ENCODE assay signal across 24 mouse cellular contexts in genomic region chr1:176078410-176078809, GRCm38 (mm10).
DNase-seq lines count a peak whose midpoint lies in the region; ATAC-seq and TF ChIP-seq lines count a peak whose summit lies in the region.
"Had no signal": no experiment of that assay in that cellular context is flagged by ENCODE, and none has a peak within 500 bp of the region (broad histone marks: within the 10 kb centered on the region; RNA-seq: fewer than 3 reads in every experiment).

No protein-coding gene starts in this region.

- no peak for TF ChIP-seq CTCF in MEL (IDR thresholded peaks at IDR 0.05 in 2 of 3, conservative IDR thresholded peaks at IDR 0.05 in 1 of 3; ENCODE audit: control insufficient read depth in 1 of 3, insufficient read depth in 1 of 3, low read depth in 2 of 3, low read length in 3 of 3, poor library complexity in 1 of 3, severe bottlenecking in 1 of 3)

- no peak overlapping the region for H3K4me3 ChIP-seq in heart, embryonic 11.5 days (ENCODE audit: low read depth, low read length)
- H3K4me3 ChIP-seq in liver, embryonic 12.5 days = no peak overlapping the region
- no peak overlapping the region for H3K4me3 ChIP-seq in MEL (ENCODE audit: control insufficient read depth in 1 of 2, insufficient read depth in 1 of 2, low read depth in 2 of 2, low read length in 2 of 2)
- H3K4me3 ChIP-seq in hindbrain, embryonic 12.5 days = no peak overlapping the region
- H3K4me3 ChIP-seq: embryonic facial prominence, embryonic 12.5 days; embryonic facial prominence, embryonic 15.5 days; gastrocnemius, adult 2 months; hindbrain, embryonic 13.5 days had no signal

- no peaks in the 10 kb centered on the region for H3K36me3 ChIP-seq in heart, embryonic 11.5 days (ENCODE audit: control insufficient read depth, insufficient read depth, low read length)
- no peaks in the 10 kb centered on the region for H3K36me3 ChIP-seq in liver, embryonic 12.5 days
- peaks cover 0 to 53% of the 10 kb centered on the region in 2 experiments; a peak in 2 of 4 replicates for H3K36me3 ChIP-seq in MEL (ENCODE audit: control insufficient read depth in 1 of 2, insufficient read depth in 2 of 2, low read length in 2 of 2)
- no peaks in the 10 kb centered on the region for H3K36me3 ChIP-seq in hindbrain, embryonic 12.5 days
- H3K36me3 ChIP-seq: embryonic facial prominence, embryonic 12.5 days; embryonic facial prominence, embryonic 15.5 days; hindbrain, embryonic 13.5 days had no signal

- no peak overlapping the region for H3K27ac ChIP-seq in heart, embryonic 11.5 days (ENCODE audit: low read depth, low read length)
- H3K27ac ChIP-seq in liver, embryonic 12.5 days = no peak overlapping the region
- H3K27ac ChIP-seq in MEL (ENCODE audit: control insufficient read depth, low read depth, low read length) = peak overlapping the region; percentile 92
- no peak overlapping the region for H3K27ac ChIP-seq in hindbrain, embryonic 12.5 days
- H3K27ac ChIP-seq: embryonic facial prominence, embryonic 12.5 days; embryonic facial prominence, embryonic 15.5 days; gastrocnemius, adult 2 months; hindbrain, embryonic 13.5 days had no signal

- peak; percentile 49; the same call in 1 of the 2 replicates for ATAC-seq in heart, embryonic 11.5 days (replicated peaks; ENCODE audit: insufficient number of reproducible peaks, low FRiP score, low TSS enrichment)
- ATAC-seq in liver, embryonic 12.5 days = peak; percentile 63; the same call in 1 of the 2 replicates
- peak; percentile 22 for ATAC-seq in megakaryocyte progenitor cell, adult 5-6 weeks (replicated peaks; ENCODE audit: poor library complexity)
- no peak for ATAC-seq in hindbrain, embryonic 12.5 days (ENCODE audit: low FRiP score)
- ATAC-seq: forebrain, embryonic 14.5 days; forebrain, postnatal 0 days; hindbrain, embryonic 16.5 days had no signal

- no peak overlapping the region for H3K9ac ChIP-seq in heart, embryonic 11.5 days (ENCODE audit: low read depth, low read length)
- no peak overlapping the region for H3K9ac ChIP-seq in liver, embryonic 12.5 days
- peak overlapping the region; percentile 31 for H3K9ac ChIP-seq in MEL (ENCODE audit: control insufficient read depth, low read depth, low read length, poor library complexity, severe bottlenecking)
- no peak overlapping the region for H3K9ac ChIP-seq in hindbrain, embryonic 12.5 days
- H3K9ac ChIP-seq: embryonic facial prominence, embryonic 12.5 days; embryonic facial prominence, embryonic 15.5 days; forebrain, postnatal 0 days; hindbrain, embryonic 13.5 days had no signal

- WGBS in heart, embryonic 11.5 days (ENCODE audit: insufficient replicate concordance) = 51% methylated on average over 7 of the region's 7 CpGs
- WGBS in liver, embryonic 12.5 days (ENCODE audit: insufficient replicate concordance) = 44% methylated on average over 7 of the region's 7 CpGs
- WGBS in hindbrain, embryonic 12.5 days = 87% methylated on average over 7 of the region's 7 CpGs

- DNase-seq in heart, postnatal 10 days = no peak
- DNase-seq in liver (no peak), MEL (ENCODE audit: low read depth, low spot score) (peak; percentile 78)
- no peak for DNase-seq in right cerebral cortex, adult 18-20 months
- DNase-seq: adrenal gland, adult 2 months; adrenal gland, postnatal 14 days; cerebellum, adult 11 months; cerebellum, adult 2 months; cerebellum, adult 9-11 months; cerebellum, postnatal 25 days; forebrain, postnatal 0 days; gastrocnemius, adult 2 months; gastrocnemius, postnatal 14 days; heart, adult 11 months; heart, postnatal 14 days had no signal

- peaks cover 8% of the 10 kb centered on the region for H3K4me1 ChIP-seq in heart, embryonic 11.5 days (ENCODE audit: control insufficient read depth, insufficient read depth, low read length)
- 0 out of 2 replicates have a peak, but pooled peaks cover 3% of the 10 kb centered on the region for H3K4me1 ChIP-seq in liver, embryonic 12.5 days
- H3K4me1 ChIP-seq in MEL (ENCODE audit: control insufficient read depth in 1 of 2, insufficient read depth in 2 of 2, low read length in 2 of 2) = peaks cover 23 to 46% of the 10 kb centered on the region in 2 experiments
- peaks cover 20% of the 10 kb centered on the region for H3K4me1 ChIP-seq in hindbrain, embryonic 12.5 days

- intact Hi-C loops in heart, postnatal 10 days (cut with DNase I) = no loop called here

- TF ChIP-seq RAD21 in MEL (IDR thresholded peaks at IDR 0.05; ENCODE audit: low read depth, low read length) = no peak

- H3K27me3 ChIP-seq in heart, embryonic 11.5 days (ENCODE audit: control insufficient read depth, insufficient read depth, low read length) = no peaks in the 10 kb centered on the region
- H3K27me3 ChIP-seq in liver, embryonic 12.5 days (replicated peaks) = no peaks in the 10 kb centered on the region
- no peaks in the 10 kb centered on the region for H3K27me3 ChIP-seq in MEL (ENCODE audit: control insufficient read depth in 1 of 2, insufficient read depth in 2 of 2, low read length in 2 of 2)
- no peaks in the 10 kb centered on the region for H3K27me3 ChIP-seq in hindbrain, embryonic 12.5 days
- H3K27me3 ChIP-seq: embryonic facial prominence, embryonic 12.5 days; embryonic facial prominence, embryonic 15.5 days; hindbrain, embryonic 13.5 days had no signal

- no peak overlapping the region for H3K4me2 ChIP-seq in heart, embryonic 11.5 days
- H3K4me2 ChIP-seq in liver, embryonic 12.5 days = no peak overlapping the region
- H3K4me2 ChIP-seq in hindbrain, embryonic 12.5 days (replicated peaks) = no peak overlapping the region
- H3K4me2 ChIP-seq: embryonic facial prominence, embryonic 12.5 days; embryonic facial prominence, embryonic 15.5 days; hindbrain, embryonic 13.5 days had no signal

- TF ChIP-seq POLR2A in MEL (IDR thresholded peaks at IDR 0.05; ENCODE audit: control insufficient read depth in 1 of 2, insufficient read depth in 1 of 2, low read depth in 1 of 2, low read length in 2 of 2, poor library complexity in 1 of 2) = no peak

- no peaks in the 10 kb centered on the region for H3K79me2 ChIP-seq in MEL (ENCODE audit: control insufficient read depth, insufficient read depth, low read length, poor library complexity)

- peak; percentile 95 for TF ChIP-seq EP300 in MEL (IDR thresholded peaks at IDR 0.05; ENCODE audit: low read depth in 1 of 2, low read length in 2 of 2)

- no peaks in the 10 kb centered on the region for H3K9me3 ChIP-seq in heart, embryonic 11.5 days (replicated peaks; ENCODE audit: control insufficient read depth, low read length)
- H3K9me3 ChIP-seq in liver, embryonic 12.5 days (replicated peaks) = no peaks in the 10 kb centered on the region
- H3K9me3 ChIP-seq in MEL (replicated peaks; ENCODE audit: insufficient read depth, low read length) = no peaks in the 10 kb centered on the region
- no peaks in the 10 kb centered on the region for H3K9me3 ChIP-seq in hindbrain, embryonic 12.5 days (replicated peaks)
- H3K9me3 ChIP-seq: embryonic facial prominence, embryonic 12.5 days; embryonic facial prominence, embryonic 15.5 days; hindbrain, embryonic 13.5 days had no signal

TF ChIP-seq in MEL, 35 proteins besides CTCF, POLR2A, EP300 and RAD21:
- TF ChIP-seq TBP (IDR thresholded peaks at IDR 0.05; ENCODE audit: low read depth, low read length) (no peak), MXI1 (IDR thresholded peaks at IDR 0.05; ENCODE audit: low read depth, low read length) (peak; percentile 36; the same call in 1 of the 2 replicates), BHLHE40 (IDR thresholded peaks at IDR 0.05; ENCODE audit: borderline replicate concordance, low read depth, low read length) (peak; percentile 43; the same call in 1 of the 2 replicates), NRF1 (IDR thresholded peaks at IDR 0.05; ENCODE audit: insufficient read depth, low read depth, low read length, poor library complexity, severe bottlenecking) (no peak), ETS1 (IDR thresholded peaks at IDR 0.05; ENCODE audit: low read depth, low read length) (peak; percentile 93), GATA1 (IDR thresholded peaks at IDR 0.05; ENCODE audit: low read depth, low read length) (peak; percentile 92), HCFC1 (IDR thresholded peaks at IDR 0.05; ENCODE audit: low read depth, low read length) (0 out of 2 replicates have a peak, but pooled peaks have one; percentile 30), SIN3A (IDR thresholded peaks at IDR 0.05; ENCODE audit: low read length) (peak; percentile 84), RCOR1 (IDR thresholded peaks at IDR 0.05; ENCODE audit: low read depth, low read length) (peak; percentile 87), MYB (IDR thresholded peaks at IDR 0.05; ENCODE audit: low read depth, low read length) (peak; percentile 74), POLR2AphosphoS2 (IDR thresholded peaks at IDR 0.05; ENCODE audit: low read length) (no peak), TCF12 (IDR thresholded peaks at IDR 0.05; ENCODE audit: low read depth, low read length) (peak; percentile 89), CHD1 (IDR thresholded peaks at IDR 0.05; ENCODE audit: low read depth, low read length) (no peak), MYC (IDR thresholded peaks at IDR 0.05; ENCODE audit: low read depth, low read length) (no peak), ELF1 (IDR thresholded peaks at IDR 0.05; ENCODE audit: low read depth, low read length) (no peak)
